Mouse (Mus musculus): ENCODE measurements around the gene Afdn.
"Not testable (repeated sequence)": the region's sequence is repeated elsewhere in the genome, so short reads cannot be mapped to it uniquely, and the experiment has no call there.

The Afdn gene

DNA sequence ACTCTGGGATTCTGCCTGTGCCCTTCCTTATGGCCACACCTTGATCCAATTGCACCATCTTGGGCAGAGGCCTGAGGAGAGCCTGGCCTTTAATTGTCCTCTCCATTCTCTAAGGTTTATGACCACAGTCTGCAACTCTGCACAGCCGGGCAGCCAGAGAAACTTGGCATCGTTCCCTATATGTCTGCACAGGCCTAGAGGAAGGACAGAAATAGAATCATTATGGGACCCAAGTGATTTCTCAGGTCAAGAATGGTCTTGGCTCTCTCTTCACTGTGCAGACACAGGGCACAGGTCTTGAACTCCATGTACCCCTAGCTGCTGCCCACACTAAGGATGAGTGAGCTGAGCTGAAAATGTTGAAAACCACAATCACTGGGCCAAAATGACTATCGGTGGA is 178.3 kb downstream of the Afdn start:
- TF ChIP-seq GATA4 (IDR thresholded peaks at IDR 0.05; ENCODE audit: insufficient replicate concordance, low read length) = no peak

GRCm38 (mm10) chr17:13940487-13940886 is 180.1 kb downstream of the Afdn start:
- TF ChIP-seq GATA4 (IDR thresholded peaks at IDR 0.05; ENCODE audit: insufficient replicate concordance, low read length) = no peak

- TF ChIP-seq GATA4 (IDR thresholded peaks at IDR 0.05; ENCODE audit: insufficient replicate concordance, low read length) = not testable (repeated sequence)
Measured at GRCm38 (mm10) chr17:13948073-13948472, 187.7 kb downstream of the Afdn start, which contains the start of gene Gm7168. Gene Gm7168 (plus strand): TSS chr17:13948373.

Data from liver, adult (tissue).